Mouse (Mus musculus): ENCODE data around the gene Tma7. TPM values are rescaled to one million over a fixed set of nuclear protein-coding genes. Genes with fewer than 3 reads are reported as not detected.

Tma7 gene
- polyA plus RNA-seq, 1 experiment: 294 TPM

- TF ChIP-seq CEBPB (IDR thresholded peaks at IDR 0.05; ENCODE audit: low read depth): no peak
- TF ChIP-seq MAX (IDR thresholded peaks at IDR 0.05): no peak
- TF ChIP-seq MYOG (IDR thresholded peaks at IDR 0.05; ENCODE audit: control insufficient read depth, extremely low read depth, insufficient read length): no peak
- TF ChIP-seq USF1 (IDR thresholded peaks at IDR 0.05; ENCODE audit: low read depth): no peak
- no peak for TF ChIP-seq MYOD1 (IDR thresholded peaks at IDR 0.05; ENCODE audit: control insufficient read depth, insufficient read length, low read depth)
- no peak for TF ChIP-seq FOSL1 (IDR thresholded peaks at IDR 0.05; ENCODE audit: insufficient read depth, low read length, poor library complexity, severe bottlenecking)
- no peak for TF ChIP-seq CTCF (IDR thresholded peaks at IDR 0.05; ENCODE audit: control insufficient read depth, insufficient read depth, insufficient read length)
- Histone ChIP-seq H3K27me3 (ENCODE audit: control insufficient read depth, insufficient read depth, insufficient read length) (no peaks in the 10 kb centered on the region), H3K79me2 (ENCODE audit: control insufficient read depth, insufficient read depth) (no peaks in the 10 kb centered on the region), H3K4me3 (ENCODE audit: insufficient read depth, poor library complexity, severe bottlenecking) (no peak overlapping the region), H3K79me3 (ENCODE audit: low read depth) (no peaks in the 10 kb centered on the region), H3ac (ENCODE audit: control insufficient read depth, insufficient read length, low read depth) (no peak overlapping the region), H3K36me3 (ENCODE audit: control insufficient read depth, insufficient read depth) (peaks cover 5% of the 10 kb centered on the region)
These were observed 54.9 kb downstream of the Tma7 start for GRCm38 (mm10) chr9:109027521-109027920.

Other genes with a start within 250 kb of the Tma7 start
- gene Slc26a6, start 229.3 kb downstream of the Tma7 start, polyA plus RNA-seq (2012; fragmentation: generic; extraction: Trizol): 4.3 TPM
- gene Tmem89, start 168.0 kb downstream of the Tma7 start, polyA plus RNA-seq (2012; fragmentation: generic; extraction: Trizol): not detected
- gene Uqcrc1, start 146.0 kb downstream of the Tma7 start, polyA plus RNA-seq (2012; fragmentation: generic; extraction: Trizol): 382 TPM
- 10.1 TPM for gene Col7a1, start 129.0 kb downstream of the Tma7 start, polyA plus RNA-seq (2012; fragmentation: generic; extraction: Trizol)
- gene Ucn2, start 96.6 kb downstream of the Tma7 start, polyA plus RNA-seq (2012; fragmentation: generic; extraction: Trizol): 0.56 TPM
- gene Pfkfb4, start 90.8 kb downstream of the Tma7 start, polyA plus RNA-seq (2012; fragmentation: generic; extraction: Trizol): 6.7 TPM
- gene Shisa5, start 44.0 kb downstream of the Tma7 start, polyA plus RNA-seq (2012; fragmentation: generic; extraction: Trizol): 86.4 TPM
- gene Trex1, start 22.9 kb downstream of the Tma7 start, polyA plus RNA-seq (2012; fragmentation: generic; extraction: Trizol): 12.7 TPM
- 11.4 TPM for gene Atrip, start 8.5 kb downstream of the Tma7 start, polyA plus RNA-seq (2012; fragmentation: generic; extraction: Trizol)
- 12.4 TPM for gene Ccdc51, start 94 bp downstream of the Tma7 start, polyA plus RNA-seq (2012; fragmentation: generic; extraction: Trizol)
- gene Plxnb1, start 12.8 kb upstream of the Tma7 start, polyA plus RNA-seq (2012; fragmentation: generic; extraction: Trizol): 9.1 TPM
- gene Fbxw21, start 79.5 kb upstream of the Tma7 start, polyA plus RNA-seq (2012; fragmentation: generic; extraction: Trizol): not detected
- gene Fbxw13, start 113.4 kb upstream of the Tma7 start, polyA plus RNA-seq (2012; fragmentation: generic; extraction: Trizol): not detected
- not detected for gene Fbxw20, start 152.2 kb upstream of the Tma7 start, polyA plus RNA-seq (2012; fragmentation: generic; extraction: Trizol)
- gene Fbxw14, start 205.1 kb upstream of the Tma7 start, polyA plus RNA-seq (2012; fragmentation: generic; extraction: Trizol): not detected

All from C2C12 (cell line).